Mouse (Mus musculus): ENCODE data around the gene Slc39a13. TPM values are rescaled to one million over a fixed set of nuclear protein-coding genes. Genes with fewer than 3 reads are reported as not detected.

Gene Slc39a13
- total RNA-seq, 2 experiments from 2014 or later: 26.8 to 31.8 TPM

- DNase-seq (ENCODE audit: low spot score in 2 of 2): peak; percentile 51 to 56
Observed at GRCm38 (mm10) chr2:91090827-91091226, 20.6 kb upstream of the Slc39a13 start.

- DNase-seq (ENCODE audit: low spot score in 2 of 2): peak in 1 of 2 experiments; percentile 49
Observed at GRCm38 (mm10) chr2:91090208-91090607, 20.0 kb upstream of the Slc39a13 start.

- no peak for DNase-seq (ENCODE audit: low spot score in 2 of 2)
Observed at GRCm38 (mm10) chr2:91088987-91089386, 18.8 kb upstream of the Slc39a13 start.

DNA sequence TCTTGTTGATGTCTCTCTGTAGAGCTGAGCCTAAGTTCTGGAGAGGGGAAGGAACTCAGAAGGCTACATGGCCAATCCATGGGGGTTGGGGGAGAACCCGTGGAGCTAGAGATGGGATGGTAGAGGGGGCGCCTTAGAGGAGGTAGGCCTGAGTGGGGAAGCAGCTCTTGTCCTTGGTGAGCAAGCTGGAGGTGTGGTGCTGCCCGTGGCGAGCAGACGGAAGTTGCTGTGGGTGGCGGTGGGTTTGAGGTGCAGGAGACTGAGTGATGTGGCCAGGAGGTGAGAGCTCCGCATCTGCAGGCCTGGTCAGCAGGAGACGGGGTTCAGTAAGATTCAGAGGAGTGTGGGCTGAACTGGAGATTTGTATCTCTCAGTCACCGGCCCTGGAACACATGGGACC lies 17.2 kb upstream of the Slc39a13 start:
- DNase-seq (ENCODE audit: low spot score in 2 of 2): no peak

DNA sequence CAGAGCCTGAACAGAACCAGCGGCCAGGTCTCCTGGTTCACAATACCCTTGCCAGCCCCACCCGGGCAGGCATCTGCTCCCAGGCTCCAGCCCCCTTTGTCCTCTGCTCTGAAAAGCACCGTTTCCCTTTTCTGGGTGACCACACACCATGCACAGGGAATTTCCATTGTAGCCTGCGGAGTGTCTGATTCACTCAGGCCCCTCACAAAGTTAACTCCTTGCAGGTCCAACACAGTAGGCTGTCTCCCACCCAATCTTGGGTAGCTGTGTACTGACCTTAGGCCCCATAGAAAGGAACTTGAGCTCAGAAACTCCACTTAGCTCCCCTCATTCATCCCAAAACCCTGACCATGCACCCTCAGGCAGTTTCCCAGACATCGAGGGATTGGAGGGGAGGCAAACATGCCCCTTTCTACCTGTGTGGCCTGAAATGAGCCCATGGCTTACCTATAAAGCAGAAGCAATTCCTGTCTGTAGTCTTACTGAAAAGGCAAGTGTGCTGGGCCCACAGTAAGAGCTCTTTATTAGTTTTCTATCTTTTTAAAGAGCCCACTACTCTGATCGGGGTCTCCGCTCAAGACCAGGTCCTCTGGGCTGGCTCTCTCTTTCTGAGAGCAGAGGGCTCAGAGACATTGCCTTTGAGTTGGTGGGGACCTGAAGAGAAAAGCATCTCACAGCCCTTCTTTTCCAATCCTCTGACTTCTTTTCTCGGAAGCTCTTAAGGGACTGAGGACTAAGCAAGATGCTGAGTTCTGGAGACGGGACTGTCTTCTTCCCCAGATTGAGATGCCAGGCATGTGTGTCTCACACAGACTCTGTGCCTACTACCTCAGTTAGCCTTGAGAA lies 16.4 kb upstream of the Slc39a13 start:
- no peak for DNase-seq (ENCODE audit: low spot score in 2 of 2)

GRCm38 (mm10) chr2:91085494-91086391 lies 15.5 kb upstream of the Slc39a13 start:
- DNase-seq (ENCODE audit: low spot score in 2 of 2): no peak

DNA sequence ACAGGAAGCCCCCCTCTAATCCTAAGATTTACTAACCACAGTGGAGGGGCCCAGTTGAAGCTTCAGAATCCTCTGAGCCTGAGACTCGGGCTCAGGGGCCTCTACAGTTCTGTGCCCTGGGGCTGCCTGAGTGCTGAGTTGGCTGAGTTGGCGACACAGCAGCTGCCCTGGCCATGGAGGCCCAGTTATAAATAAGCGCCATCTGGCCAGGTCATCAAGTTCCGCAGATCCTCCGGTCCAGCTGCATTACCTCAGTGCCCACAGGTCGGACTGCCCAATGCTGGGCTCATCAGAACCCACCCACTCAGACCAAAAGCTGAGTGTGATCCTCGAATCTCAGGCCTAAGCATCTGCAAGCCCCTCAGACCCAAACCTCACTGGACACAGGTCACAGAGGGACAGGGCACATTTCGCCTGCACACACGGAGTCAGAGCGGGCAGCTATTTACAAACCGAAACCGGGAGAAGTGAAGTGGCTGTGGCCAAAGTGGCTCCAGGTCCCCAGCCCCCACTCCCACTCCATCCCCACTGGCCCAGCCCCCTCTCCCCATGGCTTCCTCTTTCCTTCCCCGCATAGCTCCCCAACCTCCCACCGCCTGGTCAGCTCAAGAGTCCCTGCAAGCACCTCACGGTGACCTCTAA lies 14.1 kb upstream of the Slc39a13 start:
- DNase-seq (ENCODE audit: low spot score in 2 of 2): no peak

GRCm38 (mm10) chr2:91083366-91083940 lies 13.2 kb upstream of the Slc39a13 start:
- no peak for DNase-seq (ENCODE audit: low spot score in 2 of 2)

DNA sequence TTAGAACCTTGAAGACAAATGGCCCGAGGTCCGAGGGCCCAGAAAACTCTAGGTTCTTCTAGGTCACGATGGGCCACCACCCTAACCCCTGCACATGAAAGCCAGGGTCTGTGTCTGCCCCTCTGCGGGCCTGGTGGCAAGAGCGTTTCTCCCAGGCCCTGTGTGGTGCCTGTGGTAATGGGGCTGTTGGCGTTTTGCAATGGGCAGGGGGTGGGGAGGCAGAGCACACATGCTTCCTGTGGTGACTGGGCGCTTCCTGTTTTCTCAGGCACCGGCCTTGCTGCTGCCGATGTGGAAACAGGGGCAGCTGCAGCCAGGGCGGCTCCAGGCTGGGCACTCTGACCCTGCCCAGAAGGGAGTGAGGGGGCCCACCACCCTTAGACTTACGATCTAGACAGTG lies 12.6 kb upstream of the Slc39a13 start:
- no peak for DNase-seq (ENCODE audit: low spot score in 2 of 2)

DNA sequence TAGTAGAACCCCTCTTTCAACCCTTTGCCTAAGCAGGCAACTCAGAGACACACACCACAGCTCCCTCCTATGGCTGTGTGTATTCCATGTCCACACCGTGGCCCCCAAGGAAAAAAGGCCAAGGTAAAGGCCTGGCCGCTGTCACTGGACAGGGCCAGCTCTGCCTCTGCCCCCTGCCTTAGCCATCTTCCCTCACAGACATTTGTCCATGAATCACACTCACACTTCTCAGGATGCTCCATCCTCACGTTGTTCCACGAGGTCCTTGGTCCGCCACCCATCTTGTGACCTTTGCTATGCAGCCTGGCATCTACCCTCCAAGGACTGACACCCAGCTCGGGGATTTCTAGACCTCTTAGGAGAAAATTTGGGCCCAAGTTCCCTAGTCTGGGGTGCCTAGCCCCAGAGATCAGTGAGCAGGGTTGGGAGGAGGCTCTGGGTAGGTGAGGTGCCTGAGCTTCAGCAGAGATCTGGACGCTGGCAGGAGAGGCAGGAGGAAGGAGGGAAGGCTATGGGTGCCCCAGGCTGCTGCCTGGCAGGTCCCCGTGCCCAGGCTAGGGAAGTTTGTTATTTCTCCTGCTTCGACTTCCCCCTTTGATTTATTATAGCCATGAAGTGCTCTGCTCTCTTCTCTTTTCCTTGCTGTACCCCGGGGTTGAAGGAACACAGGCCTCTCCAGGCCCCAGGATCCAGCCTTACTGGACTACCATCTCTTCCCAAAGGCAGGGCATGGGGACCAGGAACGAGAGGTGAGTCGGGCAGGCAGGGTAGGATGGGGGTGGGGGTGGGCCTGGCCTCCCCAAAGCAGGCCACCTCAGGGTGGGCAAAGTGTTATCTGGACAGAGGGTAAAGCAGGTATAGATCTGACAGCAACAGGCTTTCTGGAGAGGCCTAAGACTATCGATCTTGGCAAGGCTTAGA lies 11.8 kb upstream of the Slc39a13 start, which contains the start of gene Spi1:
TSS of gene Spi1 (plus strand) at position 616 of the 921 bp plus-strand sequence.
- no peak for DNase-seq (ENCODE audit: low spot score in 2 of 2)

- no peak for DNase-seq (ENCODE audit: low spot score in 2 of 2)
Observed at GRCm38 (mm10) chr2:91080784-91081513, 10.7 kb upstream of the Slc39a13 start.

DNA sequence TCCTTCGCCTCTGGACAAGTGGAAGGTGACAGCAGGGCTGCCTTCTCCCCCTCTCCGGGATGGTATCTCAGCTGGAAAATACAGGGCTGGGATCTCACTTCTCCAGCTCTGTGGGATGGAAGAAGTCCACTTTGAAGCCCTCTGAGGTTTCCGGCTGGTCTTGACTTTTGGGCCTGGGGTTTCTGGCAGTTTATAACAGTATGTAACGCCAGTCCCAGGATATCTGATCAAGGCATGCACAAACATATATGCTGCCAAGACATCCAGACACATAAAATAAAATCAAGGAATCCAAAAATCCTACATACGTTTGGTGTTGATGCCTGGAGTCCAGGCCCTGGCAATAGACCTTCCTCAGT lies 8.8 kb upstream of the Slc39a13 start:
- DNase-seq (ENCODE audit: low spot score in 2 of 2): no peak

DNA sequence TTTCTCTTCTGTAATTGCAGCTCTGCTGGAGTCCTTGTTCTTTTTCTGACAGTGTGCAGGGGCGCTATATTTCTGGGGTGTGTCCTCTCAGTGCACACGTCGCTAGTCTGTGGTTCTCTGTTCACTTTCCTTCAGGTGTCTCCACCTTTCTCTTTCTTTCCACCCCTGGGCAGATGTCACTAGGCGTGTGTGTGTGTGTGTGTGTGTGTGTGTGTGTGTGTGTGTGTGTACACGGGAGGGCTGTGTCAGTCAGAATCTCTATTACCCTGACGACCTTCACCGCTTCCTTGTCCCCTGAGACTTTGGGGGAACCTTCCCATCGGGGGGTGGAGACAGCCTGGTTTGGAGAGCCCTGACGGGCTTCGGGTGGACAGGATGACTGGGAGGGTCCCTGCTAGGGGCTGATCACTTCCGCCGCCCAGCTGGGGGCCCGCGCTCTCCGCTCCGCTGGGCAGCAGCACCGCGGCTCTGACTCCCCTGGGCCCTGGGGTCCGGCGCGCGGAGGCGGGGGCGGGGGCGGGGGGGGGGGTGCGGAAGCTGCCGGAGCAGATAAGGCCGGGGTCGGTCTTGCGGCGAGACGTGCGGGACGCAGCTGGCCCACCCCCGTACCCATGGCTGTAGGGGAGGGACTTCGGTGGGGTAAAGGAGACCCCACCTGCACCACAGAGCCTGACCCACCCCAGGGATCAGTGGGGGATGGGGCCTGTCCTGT lies 8.3 kb upstream of the Slc39a13 start:
- no peak for DNase-seq (ENCODE audit: low spot score in 2 of 2)

- no peak for DNase-seq (ENCODE audit: low spot score in 2 of 2)
Observed at GRCm38 (mm10) chr2:91077957-91078313, 7.7 kb upstream of the Slc39a13 start.

GRCm38 (mm10) chr2:91072092-91072491 lies 1.9 kb upstream of the Slc39a13 start:
- no peak for DNase-seq (ENCODE audit: low spot score in 2 of 2)

GRCm38 (mm10) chr2:91071059-91071458 lies 842 bp upstream of the Slc39a13 start:
- no peak for DNase-seq (ENCODE audit: low spot score in 2 of 2)

DNA sequence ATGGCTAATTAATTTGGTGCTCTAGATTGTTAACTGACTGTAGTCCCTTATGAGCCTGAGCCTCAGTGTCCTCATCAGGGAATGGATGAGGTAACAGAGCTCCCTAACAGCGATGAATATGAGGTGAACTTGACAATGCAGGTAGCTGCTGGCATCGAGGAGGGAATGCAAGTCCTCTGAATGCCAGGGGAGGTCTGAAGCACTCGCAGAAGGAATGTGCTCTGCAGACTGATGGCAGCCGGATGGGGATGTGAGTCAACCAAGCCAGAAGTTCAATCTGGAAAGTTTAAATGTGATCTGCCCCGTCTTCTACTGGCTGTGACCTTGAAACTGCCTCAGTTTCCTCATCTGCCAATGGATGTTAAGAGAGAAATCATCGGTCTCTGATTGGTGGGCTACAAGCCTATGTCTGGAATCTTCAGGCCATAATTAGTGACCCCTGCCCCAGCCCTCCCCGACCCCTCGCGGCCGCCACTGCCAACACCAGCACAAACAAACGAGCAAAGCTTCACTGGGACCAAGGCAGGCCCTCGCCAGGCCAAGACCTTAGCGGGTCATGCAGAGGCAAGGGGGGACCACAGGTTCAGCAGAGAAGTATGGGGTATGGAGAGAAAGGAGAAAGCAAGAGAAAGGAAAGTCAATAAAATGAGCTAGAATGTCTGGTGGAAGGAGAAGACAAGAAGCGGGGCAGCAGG lies 764 bp downstream of the Slc39a13 start:
- DNase-seq (ENCODE audit: low spot score in 2 of 2): no peak

DNA sequence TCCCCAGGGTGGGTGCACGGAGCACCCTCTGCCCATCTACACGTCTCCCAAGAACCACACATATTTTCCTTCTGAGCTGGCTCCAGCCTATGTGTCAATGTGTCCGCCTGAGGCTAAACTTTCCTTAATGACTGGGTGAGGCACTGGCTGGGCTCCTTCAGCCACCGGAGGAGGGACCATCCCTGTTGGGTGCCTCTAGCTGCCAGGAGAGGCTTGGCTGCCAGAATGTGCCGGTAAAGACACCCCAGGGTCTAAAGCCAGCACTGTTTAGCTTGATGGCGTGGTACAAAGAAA lies 1.4 kb downstream of the Slc39a13 start:
- no peak for DNase-seq (ENCODE audit: low spot score in 2 of 2)

Measured in left cerebral cortex, adult 18-20 months (tissue).